Mouse (Mus musculus): ENCODE measurements around the gene Mob3c.

- TF ChIP-seq CTCF (IDR thresholded peaks at IDR 0.05; ENCODE audit: low read depth) (no peak), EP300 (IDR thresholded peaks at IDR 0.05; ENCODE audit: low read depth) (no peak)
These were observed 32.5 kb upstream of the Mob3c start for GRCm38 (mm10) chr4:115795360-115795759.
